Mouse (Mus musculus) thymus, postnatal 14 days (tissue): ENCODE measurements at regions not wholly inside any gene's neighbourhood (a gene's known extent, or its start where the extent isn't known, plus 50 kb on each side); places are given as distances from the start of the nearest gene placed in this dataset.
A peak's percentile ranks its signal among the peaks of the same experiment; 100 is the strongest.

Experiments
- DNase-seq: peaks from one replicate; pipeline ENCODE4 v3.0.0; 2021

- peak; percentile 4 for DNase-seq
These were observed 295.6 kb downstream of the Basp1 start for GRCm38 (mm10) chr15:25117980-25118379.

DNA sequence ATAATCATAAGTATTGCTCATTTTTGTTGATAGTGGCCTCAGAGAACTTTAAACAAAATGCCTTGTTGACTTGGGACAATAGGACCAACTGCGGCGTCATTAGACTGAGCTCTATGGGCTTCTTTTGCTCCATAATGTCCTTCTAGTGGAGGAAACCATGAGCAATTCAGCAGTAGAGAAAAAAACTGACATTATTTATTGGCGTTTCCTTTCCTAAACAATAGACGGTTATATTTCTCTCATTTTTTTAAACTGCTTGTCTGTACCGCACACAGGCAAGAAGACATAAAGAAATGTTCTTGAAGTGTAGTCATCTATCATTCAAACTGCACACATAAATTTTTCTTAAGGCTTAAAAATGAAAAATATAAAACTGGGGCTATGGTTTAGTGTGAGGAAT is 310.8 kb downstream of the Basp1 start:
- DNase-seq: no peak

GRCm38 (mm10) chr15:25093758-25094157 is 319.8 kb downstream of the Basp1 start:
- DNase-seq: no peak

DNA sequence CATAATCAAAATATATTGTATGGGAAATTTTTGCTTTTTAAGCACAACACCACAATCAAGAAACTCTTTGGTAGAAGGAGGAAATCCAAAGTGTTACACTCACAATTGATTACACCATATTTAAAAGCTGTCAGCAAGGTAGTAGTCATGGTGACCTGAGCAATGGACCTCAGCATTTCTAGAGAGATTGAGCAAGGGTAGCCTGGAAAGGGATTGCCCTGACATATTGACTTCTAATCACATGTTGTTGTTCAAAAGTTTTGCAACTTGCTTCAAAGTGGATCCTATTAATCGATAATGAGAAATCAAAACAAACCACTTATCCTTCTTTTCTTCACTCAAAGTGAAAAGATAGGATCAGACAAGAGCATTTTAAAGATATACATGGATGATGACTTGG is 343.9 kb downstream of the Basp1 start:
- no peak for DNase-seq

DNA sequence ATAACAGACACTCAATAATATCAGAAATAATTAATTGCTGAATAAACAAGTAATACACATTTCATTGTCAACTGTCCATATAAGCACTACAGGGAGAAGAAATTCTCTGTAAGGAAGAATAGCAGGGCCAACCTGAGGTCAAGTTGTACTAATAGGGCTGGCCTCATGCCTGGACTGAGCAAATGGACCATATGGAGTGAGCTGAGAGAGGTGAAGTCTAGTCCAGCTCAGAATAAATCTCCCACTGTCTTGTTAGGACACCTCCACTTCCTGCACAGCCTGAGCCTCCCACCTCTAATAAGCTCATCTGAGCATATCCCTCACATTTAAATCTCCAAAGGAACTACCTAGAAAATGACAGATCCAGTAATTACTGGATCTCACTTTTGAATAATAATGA is 354.2 kb downstream of the Basp1 start:
- DNase-seq: no peak

DNA sequence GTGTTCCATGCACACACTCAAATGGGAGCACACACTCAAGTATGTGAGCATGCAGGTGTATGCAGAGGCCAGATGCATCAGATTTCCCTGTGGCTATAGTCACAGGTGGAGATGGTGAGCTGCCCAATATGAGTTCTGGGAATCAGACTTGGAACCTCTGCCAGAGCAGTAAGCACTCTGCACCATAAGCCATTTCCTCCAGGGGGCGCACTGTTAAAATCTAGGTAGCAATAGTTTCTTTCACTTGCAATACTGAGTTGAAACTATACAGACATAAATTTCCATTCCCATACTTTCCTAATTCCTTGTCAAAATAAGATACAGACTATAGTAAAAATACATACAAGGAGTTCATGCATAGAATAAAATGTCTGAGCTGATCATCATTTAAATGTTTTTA is 365.7 kb downstream of the Basp1 start:
- DNase-seq: peak; percentile 43

GRCm38 (mm10) chr15:25046514-25047138 is 366.9 kb downstream of the Basp1 start:
- DNase-seq: no peak

DNA sequence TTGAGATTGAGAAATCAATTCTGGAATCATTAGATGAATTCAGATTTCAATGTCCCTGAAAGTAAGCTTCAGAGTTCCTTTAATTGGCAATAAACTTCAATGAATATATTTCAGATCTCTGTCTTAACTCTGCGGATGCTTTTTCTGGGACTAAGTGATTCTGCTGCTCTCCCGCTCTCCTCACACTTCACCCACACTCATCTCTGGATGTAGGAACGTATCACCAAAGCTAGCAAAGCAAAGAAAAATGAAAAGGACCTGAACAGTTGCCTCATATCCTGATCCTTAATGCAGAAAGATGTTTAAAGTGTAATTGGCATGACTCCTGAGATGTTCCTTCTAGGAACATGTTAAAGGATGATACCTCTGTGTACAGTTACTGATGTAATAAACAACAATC is 377.3 kb downstream of the Basp1 start:
- no peak for DNase-seq

DNA sequence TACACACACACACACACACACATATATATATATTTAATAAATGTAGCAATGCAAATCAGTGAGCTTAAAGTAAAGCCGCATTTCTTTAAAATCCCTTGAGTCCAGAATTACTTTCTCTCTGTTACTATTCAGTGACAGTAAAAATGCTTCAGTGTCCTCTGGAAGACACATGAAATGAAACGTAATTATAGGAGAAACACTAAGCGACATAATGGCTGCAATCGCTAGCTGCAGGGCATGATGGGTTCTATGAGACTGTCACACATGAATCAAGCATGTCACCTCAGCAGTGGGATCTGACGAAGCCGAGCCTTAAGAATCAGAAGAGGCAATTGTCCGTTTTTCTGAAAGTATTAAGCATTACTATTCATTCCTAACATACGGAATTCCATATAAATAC is 385.7 kb downstream of the Basp1 start:
- no peak for DNase-seq

- DNase-seq: no peak
These were observed 386.6 kb downstream of the Basp1 start for GRCm38 (mm10) chr15:25026786-25027461.

GRCm38 (mm10) chr15:25026351-25026750 is 387.2 kb downstream of the Basp1 start:
- no peak for DNase-seq

GRCm38 (mm10) chr15:25020916-25021315 is 392.6 kb downstream of the Basp1 start:
- no peak for DNase-seq

- no peak for DNase-seq
These were observed 394.1 kb downstream of the Basp1 start for GRCm38 (mm10) chr15:25019352-25019941.

- DNase-seq: no peak
These were observed 394.6 kb downstream of the Basp1 start for GRCm38 (mm10) chr15:25018937-25019336.

DNA sequence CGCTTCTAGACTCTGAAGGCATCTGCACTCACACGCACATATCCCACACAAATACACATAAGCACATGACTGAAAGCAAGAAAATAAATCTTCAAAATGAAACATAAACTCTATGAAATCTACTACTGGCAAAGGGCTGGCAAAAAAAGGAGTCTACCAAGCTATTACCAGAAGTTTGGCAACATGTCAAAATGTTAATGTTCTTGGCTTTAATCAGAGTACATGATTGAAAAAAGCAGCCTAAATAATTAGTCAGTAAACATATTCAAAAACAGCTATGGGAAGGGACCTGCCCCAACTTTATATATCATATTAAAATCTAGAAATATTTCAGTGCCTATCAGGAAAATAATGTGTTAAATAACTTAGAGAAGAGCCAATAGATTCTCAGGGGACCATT is 405.8 kb downstream of the Basp1 start:
- no peak for DNase-seq

DNA sequence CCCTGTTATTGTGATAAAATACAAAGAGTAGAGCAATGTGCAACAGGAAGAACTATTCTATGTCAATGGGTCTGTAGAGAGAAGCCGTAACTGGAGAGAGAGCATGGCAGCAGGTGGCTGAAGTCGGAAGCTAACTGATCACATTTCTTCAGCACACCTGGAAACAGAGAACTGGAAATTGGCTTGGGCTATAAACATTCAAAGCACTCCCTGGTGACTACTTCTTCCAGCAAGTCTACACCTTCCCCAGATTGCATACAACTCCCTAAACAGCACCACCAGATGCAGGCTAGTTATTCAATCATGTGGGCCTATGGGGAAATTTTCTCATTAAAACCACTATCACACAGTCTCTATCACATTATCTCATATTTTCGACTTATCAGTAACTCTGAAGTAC is 413.4 kb downstream of the Basp1 start:
- no peak for DNase-seq

- DNase-seq: no peak
These were observed 420.3 kb downstream of the Basp1 start for GRCm38 (mm10) chr15:24993325-24993673.

DNA sequence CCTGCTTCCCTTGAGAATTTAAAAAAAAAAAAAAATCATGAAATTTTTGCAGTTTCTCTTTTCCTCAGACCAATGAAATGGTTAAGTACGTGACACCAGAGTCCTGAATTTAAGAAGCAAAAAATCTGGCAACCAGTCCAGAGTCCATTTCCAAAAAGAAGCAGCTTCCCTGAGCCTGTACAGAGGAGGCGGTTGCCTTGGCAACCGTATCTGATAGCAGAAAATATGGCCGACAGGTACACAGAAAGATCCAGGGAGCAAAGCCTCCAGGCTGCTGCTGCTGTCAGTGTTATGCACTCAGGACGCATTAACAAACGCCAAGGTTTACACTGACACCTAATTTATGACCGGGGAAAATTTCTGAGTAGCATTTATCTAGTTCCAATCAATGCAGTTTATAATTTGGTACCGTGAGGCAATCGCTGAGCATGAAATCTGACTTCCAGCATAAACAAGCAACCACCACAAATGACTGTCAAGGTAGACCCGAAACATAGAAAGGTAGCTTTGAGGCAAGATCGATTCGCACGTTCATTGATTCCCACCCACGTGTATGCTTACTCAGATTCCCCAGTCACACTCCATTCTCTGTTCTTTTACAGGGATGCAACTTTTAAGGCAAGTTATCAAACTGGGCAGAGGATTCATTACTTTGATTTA is 420.8 kb downstream of the Basp1 start:
- no peak for DNase-seq

GRCm38 (mm10) chr15:24990082-24990786 is 423.3 kb downstream of the Basp1 start:
- no peak for DNase-seq

GRCm38 (mm10) chr15:24980841-24981240 is 432.7 kb downstream of the Basp1 start:
- no peak for DNase-seq

GRCm38 (mm10) chr15:24972020-24972419 is 441.5 kb downstream of the Basp1 start:
- DNase-seq: no peak

DNA sequence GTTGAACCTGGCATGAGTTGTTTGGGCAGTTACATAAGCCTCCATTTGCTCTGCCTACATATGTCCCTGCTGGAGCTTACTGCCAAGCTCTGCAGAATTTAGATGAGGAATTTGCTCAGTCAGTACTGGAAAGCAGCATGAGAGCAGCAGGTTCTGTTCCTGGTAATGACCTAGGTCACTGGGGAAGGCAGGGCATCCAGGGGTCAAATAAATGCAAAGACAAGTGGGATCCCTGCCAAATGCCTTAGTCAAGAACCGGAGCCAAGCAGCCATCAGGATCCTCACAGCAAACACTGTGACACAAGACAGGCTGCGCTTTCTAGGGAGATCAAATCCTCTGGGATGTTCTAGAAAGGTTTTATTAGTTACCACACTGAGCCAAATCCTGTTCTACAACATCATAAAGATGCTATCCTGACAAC is 444.2 kb downstream of the Basp1 start:
- no peak for DNase-seq

DNA sequence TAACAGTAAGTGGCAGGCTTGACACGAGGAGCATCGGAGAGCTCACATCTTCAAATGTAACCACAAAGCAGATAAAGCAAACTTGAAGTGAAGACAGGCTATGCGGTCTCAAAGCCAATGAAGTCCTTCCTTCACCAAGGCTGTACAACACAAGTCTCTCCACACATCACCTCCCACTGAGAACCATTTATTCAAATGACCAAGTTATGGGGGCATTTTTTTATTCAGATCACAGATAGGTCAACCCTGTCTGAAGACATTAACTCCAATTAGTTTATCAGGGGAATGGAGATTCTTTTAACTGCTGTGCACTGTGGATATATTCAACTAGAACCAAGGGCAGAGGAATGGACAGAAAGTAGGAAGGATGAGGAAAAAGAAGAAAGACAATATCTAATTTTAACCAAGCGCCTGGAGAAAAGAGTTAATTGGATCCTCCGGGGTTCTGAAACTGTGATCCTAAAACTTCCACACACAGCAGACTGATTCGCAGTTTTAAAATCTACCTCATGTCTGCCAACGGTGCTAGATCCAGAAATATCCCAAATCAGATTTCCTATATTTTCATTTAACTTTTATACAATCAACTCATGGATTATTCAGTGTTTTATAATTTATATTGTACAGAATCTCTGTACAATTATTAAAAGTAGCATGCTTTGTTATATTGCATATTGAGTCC is 444.8 kb downstream of the Basp1 start:
- no peak for DNase-seq
